Mouse (Mus musculus) natural killer cell, adult 2 months (primary cell): ENCODE data around the gene Tcea3.
A peak's percentile ranks its signal among the peaks of the same experiment; 100 is the strongest.

Source experiments
- DNase-seq, 2 experiments: peaks; one replicate each; pipeline ENCODE4 v3.0.0; 2022; ENCODE audit warnings: low spot score in 2 of 2

The Tcea3 gene

DNA sequence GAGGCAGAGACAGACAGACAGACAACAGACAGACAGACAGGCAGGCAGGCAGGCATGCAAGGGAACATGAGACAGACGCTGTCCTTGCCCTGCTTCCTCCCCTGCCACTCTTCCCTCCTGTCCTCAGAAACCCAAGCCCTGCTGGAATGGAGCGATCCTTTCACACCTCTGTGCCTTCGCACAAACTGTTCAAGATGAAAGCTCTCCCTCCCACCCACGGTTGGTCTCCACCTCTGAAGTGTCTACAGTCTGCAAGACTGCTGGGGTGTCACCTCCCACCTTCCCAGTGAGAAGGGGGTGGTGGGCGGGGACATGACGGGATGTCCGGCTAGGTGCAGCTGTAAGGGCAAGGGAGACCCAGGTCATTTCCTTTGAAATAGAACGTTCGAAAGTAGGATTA, 34.1 kb downstream of the Tcea3 start:
- DNase-seq: no peak

DNA sequence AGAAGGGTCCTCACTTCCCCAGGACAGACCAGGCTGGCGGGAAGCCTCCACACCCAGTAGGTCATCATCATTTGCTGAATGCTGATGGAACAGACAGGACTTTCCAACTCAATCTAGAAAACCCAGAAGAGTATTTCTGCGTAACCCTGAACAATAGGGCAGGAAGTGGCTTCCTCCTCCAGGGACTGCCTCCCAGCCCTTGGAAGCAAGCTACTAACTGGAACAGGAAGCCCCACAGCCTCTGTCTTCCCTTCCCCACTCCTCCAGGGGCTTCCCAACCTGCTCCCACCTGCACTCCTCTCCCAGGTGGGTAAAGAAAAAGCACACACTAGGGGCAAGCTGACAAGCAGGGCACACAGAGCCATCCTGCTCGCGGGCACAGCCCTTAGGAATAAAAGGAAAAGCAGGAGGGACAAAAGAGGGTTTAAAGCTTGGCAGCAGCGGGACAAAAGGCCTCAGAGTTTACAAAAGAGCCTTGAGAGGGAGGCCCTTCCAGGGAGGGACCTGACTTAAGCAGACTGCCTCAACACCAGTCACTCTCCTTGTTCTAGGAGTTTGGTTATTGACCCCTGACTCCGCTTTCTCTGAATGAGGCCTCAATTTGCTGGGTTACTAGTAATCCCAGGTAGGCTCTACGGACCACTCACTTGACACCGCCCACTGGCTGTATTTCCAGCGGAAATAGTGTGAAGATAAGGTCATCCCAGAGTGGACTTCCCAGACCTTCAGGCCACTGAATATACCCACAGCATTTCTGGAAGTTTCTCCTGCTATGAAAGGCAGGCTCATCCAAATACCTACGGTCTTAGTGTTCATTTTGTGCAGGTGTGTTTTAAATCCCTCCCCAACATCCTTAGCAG, 35.3 kb downstream of the Tcea3 start:
- DNase-seq: no peak

DNA sequence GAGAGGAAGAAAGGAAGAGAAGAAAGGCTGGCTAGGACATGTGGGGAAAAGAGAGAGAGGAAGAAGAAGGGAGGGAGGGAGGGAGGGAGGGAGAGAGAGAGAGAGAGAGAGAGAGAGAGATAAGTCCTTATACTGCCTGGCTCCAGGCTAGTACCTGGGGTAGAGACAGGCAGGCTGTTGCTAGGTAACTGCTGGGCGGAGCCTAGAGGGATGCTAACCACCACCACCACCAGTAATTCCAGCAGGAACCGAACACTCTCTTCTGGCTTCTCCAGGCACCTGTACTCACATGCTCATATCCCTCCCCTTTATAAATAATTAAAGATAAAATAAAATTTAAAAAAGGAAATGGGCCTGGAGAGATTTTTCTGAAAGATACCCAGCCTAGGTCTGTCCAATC, 36.3 kb downstream of the Tcea3 start:
- no peak for DNase-seq

DNA sequence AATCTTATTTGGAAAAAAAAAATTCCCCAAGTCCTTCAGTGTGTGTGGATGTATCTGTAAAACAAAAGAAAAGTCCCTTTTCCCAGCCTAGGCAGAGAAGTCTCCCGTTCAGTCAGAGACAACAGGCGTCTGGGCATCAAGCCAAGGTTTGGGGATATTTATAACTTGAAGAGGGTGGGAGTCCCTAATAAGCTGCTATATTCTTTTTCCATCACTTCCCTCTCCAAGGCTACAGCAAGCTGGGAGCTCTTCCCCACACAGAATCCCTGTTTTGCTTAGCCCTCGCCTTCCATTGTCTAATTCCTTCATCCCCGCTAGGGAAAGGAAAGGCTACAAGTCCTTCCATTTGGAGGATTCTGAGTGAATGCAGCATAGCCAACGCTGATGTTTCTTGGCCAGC, 36.9 kb downstream of the Tcea3 start, which contains the start of gene Zfp46:
Gene Zfp46, plus strand, starts transcription at position 229 of the 400 bp plus-strand sequence.
- DNase-seq: no peak

DNA sequence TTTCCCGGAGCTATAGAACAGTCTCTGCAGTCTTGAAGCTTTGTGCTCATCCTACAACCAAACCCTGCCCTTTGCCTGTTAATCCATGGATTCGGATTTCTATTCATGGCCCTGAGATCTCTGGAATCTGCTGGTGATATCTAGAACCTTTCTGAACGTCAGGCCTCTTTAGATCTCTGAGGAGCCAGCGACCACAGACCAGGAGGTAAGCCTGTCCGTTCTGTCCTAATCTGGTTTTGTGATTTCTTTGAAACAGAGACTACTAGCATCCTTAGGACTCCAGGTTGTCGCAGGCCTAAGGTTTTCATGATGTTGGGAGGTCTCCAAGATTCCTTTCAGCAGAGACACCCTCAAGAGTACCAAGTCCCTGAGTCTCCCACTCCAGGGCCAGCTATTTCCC, 37.4 kb downstream of the Tcea3 start:
- no peak for DNase-seq

DNA sequence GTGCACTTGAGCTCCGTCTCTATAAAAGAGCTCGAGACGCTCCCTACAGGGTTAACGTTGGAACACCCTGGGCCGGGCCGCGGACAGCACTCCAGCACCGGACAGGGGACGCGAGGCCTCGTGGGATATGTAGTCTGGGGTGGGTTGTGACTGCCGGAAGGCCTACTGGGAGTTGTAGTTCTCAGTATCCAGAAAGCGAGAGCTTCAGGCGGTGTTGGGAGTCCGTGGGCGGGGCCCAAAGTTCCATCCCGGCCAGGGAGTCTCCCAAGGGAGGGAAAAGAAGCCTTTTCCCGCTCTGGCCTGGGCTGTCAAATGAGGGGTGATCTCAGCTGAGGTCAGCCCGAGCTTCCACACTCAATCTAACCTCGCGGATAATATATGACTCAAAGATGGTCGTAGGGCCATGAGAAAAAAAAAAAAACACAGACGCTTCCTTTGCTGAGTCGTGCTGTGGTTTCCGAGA, 37.9 kb downstream of the Tcea3 start:
- DNase-seq: peak; percentile 85 to 87

DNA sequence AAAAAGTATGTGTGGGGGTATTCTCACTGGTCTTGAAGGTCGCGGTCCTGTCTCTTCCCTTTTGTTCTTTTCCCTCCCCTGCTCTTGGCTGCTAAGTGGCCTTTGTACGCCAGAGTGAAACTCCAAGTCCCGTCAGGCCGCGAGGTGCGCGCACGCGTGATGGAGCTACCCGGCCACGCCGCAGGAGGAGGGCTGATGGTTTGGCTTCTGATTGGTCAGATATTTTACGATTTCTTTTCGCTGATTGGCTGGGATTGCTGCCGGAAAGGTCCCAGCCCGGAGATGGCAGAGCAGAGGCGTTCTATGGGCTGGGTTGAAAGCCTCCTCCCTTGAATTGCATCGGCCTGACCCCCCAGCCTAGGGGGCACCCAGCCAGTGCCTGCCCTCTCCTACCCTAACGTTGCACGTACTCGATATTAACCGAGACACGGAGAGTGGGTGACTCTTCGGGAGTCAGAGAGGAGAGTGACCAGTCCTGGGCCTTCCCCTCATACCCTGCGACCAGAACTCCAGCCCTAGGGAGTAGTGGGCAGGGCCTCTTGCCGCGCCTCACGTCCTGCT, 38.4 kb downstream of the Tcea3 start:
- peak; percentile 91 to 92 for DNase-seq

DNA sequence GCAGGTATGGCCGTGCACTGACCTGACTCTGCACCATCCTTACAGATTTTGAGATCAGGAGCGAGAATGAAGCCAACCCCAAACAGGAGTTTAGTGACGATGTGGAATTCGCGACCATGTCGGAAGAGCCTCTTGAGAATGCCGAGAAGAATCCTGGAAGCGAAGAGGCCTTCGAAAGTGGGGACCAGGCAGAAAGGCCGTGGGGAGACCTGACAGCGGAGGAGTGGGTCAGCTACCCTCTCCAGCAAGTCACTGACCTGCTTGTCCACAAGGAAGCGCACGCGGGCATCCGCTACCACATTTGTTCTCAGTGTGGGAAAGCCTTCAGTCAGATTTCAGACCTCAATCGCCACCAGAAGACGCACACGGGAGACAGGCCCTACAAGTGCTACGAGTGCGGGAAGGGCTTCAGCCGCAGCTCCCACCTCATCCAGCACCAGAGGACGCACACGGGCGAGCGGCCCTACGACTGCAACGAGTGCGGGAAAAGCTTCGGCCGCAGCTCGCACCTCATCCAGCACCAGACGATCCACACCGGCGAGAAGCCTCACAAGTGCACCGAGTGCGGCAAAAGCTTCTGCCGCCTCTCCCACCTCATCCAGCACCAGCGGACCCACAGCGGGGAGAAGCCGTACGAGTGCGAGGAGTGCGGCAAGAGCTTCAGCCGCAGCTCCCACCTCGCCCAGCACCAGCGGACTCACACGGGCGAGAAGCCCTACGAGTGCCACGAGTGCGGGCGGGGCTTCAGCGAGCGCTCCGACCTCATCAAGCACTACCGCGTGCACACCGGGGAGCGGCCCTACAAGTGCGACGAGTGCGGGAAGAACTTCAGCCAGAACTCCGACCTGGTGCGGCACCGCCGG, 42.6 kb downstream of the Tcea3 start:
- DNase-seq: no peak

DNA sequence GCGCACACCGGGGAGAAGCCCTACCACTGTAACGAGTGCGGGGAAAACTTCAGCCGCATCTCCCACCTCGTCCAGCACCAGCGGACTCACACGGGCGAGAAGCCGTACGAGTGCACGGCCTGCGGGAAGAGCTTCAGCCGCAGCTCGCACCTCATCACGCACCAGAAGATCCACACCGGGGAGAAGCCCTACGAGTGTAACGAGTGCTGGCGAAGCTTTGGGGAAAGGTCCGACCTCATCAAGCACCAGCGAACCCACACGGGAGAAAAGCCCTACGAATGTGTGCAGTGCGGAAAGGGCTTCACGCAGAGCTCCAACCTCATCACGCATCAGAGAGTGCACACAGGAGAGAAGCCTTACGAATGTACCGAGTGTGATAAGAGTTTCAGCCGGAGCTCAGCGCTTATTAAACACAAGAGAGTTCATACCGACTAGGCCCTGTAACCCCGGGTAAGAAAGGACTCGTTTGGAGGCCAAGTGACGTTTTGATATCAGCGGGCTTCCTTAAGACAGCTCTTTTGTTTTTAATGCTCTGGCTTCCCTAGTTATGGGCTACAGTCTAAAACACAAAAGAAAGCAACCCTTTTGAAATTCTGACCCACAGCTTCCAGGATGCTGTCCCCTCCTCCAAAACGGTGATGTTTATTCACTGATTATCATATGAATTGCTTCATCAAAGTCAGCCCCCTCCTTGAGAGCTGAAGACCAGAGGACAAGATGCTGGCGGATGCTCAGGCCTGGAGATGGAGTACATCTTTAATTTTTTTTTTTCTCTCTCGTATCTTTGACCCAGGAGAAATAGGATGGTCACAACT, 43.5 kb downstream of the Tcea3 start:
- no peak for DNase-seq

DNA sequence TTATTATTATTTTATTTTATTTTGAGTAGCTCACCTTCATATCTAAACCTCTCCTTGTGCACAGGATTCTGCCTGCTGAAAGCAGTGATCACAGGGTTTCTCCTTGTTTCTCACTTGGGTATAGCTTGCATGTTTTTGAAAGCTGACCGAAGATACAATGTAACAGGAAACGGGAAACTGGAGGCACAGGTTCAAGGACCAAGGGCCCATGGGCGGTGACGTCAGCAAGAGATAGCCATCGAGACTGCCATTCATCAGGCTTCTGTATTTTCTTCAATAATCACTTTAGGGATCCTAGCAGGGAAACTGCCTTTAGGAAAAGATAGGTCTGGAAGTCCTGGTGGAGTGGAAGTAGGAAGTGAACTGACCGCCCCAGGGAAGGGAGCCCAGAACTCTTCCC, 44.2 kb downstream of the Tcea3 start:
- DNase-seq: no peak

DNA sequence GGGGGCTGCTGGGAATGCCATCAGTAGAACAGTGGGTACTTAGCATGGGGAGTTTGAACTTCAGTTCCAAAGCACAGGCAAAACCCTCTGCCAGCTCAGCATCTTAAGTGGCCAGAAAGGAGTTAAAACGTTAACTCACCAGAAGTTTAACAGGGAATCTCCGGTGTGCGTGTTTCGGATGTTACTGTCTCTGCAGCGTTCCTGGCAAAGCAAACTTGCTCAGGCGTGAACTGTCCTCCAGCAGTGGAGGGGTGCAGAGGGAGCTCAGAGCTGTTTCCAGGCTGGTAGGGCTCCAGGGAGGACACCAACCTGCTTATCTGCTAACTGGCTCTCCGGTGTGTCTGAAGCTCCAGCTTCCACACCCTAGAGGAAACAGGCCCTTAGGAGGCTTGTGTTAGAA, 48.4 kb downstream of the Tcea3 start:
- DNase-seq: no peak

DNA sequence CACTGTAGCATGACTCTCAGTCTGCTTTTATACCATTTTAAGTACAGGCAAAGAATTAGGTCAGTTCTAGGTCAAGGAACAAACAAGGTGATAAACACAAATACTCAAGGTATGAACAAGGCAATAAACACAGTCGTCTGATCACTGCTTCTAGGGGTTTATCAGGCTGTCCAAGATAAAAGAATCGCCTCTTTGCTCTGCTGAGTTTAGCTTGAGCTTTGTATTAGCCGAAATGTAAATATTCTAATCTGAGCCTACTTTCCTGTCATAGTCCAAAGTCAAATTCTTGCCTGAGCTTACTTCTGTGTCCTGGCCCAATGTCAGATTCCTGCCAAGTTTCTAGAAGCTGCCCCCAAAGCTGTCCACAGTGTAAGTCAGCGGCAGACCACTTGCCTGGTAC, 54.9 kb downstream of the Tcea3 start:
- DNase-seq: no peak

DNA sequence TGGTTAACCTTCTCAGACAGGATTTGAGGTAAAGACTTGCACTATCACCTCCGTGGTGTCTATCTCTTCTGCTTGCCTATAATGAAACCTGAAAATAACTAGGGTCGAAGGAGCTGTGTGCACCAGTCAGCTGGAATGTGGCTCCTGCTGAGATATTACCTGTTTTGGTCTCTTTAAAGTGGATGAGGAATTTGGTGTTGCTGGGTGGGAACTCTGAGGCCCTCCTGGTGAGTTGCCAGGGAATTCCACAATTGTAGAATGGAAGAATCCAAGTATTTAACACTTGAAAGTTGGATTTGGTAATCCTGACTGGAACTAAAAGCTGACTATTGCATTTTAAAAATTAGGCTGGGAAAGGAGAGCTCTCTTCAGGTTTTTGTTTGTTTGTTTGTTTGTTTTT, 56.7 kb downstream of the Tcea3 start:
- no peak for DNase-seq

DNA sequence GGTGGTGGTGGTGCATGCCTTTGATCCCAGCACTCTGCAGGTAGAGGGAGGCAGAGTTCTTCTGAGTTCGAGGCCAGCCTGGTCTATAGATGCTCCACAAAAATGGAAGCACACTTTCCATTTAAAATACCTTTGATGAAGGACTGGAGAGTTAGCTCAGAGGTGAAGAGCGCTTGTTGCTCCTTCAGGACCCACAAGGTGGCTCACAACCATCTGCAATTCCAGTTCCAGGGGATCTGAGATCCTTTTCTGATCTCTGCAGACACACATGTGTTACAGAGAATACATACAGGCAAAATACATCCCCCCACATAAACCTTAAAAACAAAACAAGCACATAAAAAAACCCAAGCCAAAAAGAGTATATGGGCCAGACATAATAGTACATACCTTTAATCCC, 60.8 kb downstream of the Tcea3 start:
- DNase-seq: no peak

DNA sequence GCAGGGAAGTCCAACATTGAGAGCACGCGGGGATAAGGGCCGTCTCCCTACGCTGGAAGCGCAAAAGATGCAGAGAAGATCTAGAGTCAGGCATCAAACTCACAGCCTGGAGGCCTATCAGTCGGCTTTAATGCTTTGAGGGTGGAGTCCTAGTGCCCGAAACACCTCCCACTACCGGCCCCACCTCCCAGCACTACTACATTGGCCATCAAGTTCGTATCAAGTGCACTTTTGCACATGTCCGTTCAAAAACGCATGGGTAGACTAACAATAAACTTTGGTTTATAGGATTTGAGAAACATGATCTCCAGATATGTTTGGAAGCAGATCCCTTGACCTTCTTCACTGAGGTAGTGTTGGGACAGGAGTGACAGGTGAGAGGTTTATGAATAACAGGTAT, 62.3 kb downstream of the Tcea3 start:
- DNase-seq: peak; percentile 60 to 68

DNA sequence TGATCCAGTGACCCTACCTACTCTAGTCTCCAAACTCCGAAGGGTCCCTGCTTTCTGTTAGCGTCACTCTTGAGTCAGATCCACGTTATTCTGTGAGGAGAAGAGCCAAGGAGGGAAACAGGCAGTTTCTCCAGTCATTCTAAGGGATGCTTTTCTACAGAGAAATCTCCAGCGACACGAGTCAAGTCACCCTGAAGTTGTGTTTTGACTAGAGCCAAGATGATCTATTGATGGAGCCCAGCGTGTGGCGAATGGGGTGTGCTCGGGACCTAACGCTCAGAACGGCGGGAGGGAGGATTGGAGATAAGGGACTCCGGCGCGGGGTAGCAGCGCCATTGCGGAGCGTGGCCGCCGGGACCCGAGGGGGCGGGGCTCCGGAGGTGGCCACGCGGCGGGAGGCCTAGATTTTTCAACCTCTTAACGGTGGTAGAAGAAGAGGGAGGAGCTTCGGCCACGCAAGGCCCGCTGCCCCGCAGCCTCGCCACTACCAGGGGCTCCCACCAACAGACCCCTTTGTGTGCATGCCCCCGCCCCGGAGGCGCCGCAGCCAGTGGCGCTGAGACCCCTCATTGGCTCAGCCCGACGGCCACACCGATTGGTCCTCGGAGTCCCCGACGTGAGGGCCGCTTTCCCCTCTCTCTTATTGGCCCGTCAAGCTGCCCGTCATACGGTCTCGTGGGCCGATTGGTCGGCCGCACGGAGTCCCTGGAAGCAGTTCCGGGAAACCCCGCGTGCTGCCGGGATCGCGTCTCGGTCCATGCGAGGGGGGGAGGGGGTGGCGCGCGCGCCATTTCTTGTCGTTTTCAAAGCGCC, 62.9 kb downstream of the Tcea3 start, which contains the start of gene Hnrnpr:
Gene Hnrnpr, plus strand, starts transcription at position 714 of the 813 bp plus-strand sequence.
- DNase-seq: peak; percentile 98 to 99

DNA sequence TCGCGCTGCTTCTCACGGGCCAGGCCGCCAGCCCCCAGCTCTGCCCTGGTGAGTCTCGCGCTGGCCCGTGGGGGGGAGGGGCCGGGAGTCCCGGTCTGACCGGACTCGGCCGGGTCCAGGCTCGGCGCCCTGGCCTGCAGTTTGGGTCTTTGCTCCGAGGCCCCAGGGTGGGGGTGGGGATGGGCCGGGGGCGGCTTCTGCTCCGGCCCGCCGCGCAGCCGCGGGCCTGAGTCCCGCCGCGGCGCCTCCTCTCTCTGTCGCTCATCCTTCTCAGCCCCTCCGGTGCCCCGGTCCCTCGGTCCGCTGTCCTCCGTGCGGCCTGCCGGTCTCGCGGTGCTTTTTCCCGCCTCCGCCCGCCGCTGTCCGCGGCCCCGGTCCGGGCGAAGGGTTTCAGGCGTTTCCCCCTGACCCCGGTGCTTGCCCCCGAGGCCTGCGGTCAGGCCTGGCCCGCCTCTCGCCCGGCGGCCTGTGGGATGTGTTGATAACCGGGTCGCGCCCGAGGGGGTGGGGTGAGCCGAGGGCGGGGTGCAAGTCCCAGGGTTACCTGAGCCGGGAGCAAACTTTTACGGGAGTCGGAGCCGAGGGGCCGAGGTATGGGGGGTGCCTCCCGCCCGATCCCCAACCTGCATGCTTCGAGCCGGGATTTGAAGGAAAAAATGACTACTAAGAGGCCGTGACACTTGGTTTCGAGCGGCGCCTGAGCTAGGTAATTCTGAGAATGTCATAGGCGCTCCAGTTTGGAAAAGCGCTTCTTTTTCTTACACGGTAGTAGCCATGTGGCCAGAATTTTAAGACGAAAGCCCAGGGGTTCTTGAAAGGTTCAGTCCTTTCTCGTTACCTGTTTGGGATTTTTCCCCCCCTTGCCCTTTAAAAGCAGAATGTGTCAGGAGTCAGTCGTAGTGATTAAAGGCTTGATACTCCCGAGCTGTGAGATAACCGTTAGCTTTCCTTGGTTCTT, 63.8 kb downstream of the Tcea3 start:
- peak; percentile 43 to 46 for DNase-seq

DNA sequence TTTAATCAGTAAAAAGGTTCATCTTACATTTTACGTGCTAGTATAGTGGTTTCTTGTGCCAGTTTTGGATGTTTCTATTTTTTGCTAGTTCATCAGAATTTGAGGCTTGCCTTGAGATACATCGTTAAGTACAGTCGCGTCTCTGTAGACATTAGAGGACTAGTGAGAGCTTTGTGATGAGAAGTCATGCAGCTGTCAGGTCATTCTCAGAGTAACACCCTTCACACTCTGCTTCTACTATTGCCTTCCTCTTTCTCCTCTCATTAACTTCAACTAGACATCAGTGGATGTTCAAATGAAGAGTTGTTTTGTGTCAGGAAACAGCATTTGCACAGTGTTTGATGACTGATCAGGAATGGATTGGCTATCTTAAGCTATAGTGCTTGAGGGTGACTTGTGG, 65.1 kb downstream of the Tcea3 start:
- no peak for DNase-seq

DNA sequence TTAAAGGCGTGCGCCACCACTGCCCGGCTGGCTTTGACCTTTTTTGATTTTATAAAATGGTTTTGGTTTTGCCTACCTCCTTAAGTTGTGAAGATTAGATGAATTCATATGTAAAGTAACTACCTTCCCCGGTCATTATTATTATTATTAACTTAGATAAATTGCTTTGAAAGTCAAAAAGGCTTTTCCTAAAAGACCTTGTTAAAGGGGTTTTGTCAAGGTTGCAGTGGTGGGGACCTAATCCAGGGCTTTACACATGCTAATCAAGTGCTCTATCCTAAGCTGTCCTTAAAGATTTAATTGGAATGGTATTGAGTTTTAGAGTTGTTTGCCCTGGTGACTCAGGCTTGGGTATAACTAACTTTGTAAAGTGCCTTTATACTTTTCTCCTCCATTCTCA, 70.1 kb downstream of the Tcea3 start:
- DNase-seq: no peak
